Comparison of ENCODE assay signal across 7 mouse cellular contexts in the genomic region with DNA sequence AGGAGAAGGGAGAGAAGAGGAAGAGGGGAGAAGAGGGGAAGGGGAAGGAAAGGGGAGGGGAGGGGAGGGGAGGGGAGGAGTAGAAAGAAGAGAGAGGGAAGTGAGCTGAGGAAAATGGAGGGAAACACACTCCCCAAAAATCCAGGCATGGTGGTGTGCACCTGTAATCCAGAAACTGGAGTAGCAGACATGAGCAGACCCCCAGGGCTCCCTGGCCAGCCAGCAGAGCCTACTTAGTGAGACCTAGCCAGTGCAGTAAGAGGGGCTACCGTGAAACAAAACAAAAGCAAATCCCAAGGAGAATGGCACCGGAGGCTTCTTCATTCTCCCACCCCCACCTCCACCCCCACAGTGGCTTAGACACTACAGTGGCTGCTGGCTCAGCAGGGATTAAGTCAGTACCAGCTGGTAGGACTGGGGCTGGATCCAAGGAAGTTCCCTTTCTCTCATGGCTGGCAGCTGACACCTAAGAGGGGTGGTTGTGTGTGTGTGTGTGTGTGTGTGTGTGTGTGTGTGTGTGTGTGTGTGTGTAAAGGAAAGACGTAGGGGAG.
DNase-seq lines count a peak whose midpoint lies in the region; ATAC-seq lines count a peak whose summit lies in the region.
"Not testable (repeated sequence)": the region's sequence is repeated elsewhere in the genome, so short reads cannot be mapped to it uniquely, and the experiment has no call there.

No protein-coding gene starts in this region.

- not testable (repeated sequence) for H3K4me3 ChIP-seq in embryonic facial prominence, embryonic 14.5 days (ENCODE audit: low read depth, low read length); forebrain, embryonic 14.5 days (ENCODE audit: low read depth, low read length); hindbrain, embryonic 15.5 days; limb, embryonic 13.5 days; midbrain, embryonic 12.5 days; midbrain, embryonic 16.5 days (ENCODE audit: low read depth, low read length)

- peak; percentile 88 for ATAC-seq in embryonic facial prominence, embryonic 14.5 days (ENCODE audit: low read depth)
- ATAC-seq in forebrain, embryonic 14.5 days: peak; percentile 94
- peak; percentile 91 for ATAC-seq in frontal cortex, adult (ENCODE audit: low TSS enrichment)
- peak; percentile 78 for ATAC-seq in hindbrain, embryonic 15.5 days (ENCODE audit: low FRiP score, low read depth)
- 0 out of 2 replicates have a peak, but pooled peaks have one; percentile 36 for ATAC-seq in limb, embryonic 13.5 days (ENCODE audit: low FRiP score, low read depth)
- peak; percentile 63 for ATAC-seq in midbrain, embryonic 12.5 days (ENCODE audit: low FRiP score, low read depth)
- peak; percentile 79 for ATAC-seq in midbrain, embryonic 16.5 days

- H3K4me1 ChIP-seq in embryonic facial prominence, embryonic 14.5 days (ENCODE audit: control insufficient read depth, insufficient read depth, low read length); forebrain, embryonic 14.5 days (ENCODE audit: control insufficient read depth, insufficient read depth, low read length); hindbrain, embryonic 15.5 days (replicated peaks); limb, embryonic 13.5 days; midbrain, embryonic 12.5 days; midbrain, embryonic 16.5 days (ENCODE audit: control insufficient read depth, insufficient read depth, low read length): not testable (repeated sequence)

- H3K9ac ChIP-seq in embryonic facial prominence, embryonic 14.5 days (ENCODE audit: low read depth, low read length); forebrain, embryonic 14.5 days (ENCODE audit: low read length); hindbrain, embryonic 15.5 days; limb, embryonic 13.5 days; midbrain, embryonic 12.5 days (replicated peaks); midbrain, embryonic 16.5 days (ENCODE audit: low read depth, low read length): not testable (repeated sequence)

- WGBS in embryonic facial prominence, embryonic 14.5 days: no CpG with 5 or more reads among the region's 3 CpGs
- WGBS in forebrain, embryonic 14.5 days: no CpG with 5 or more reads among the region's 3 CpGs
- WGBS in hindbrain, embryonic 15.5 days: no CpG with 5 or more reads among the region's 3 CpGs
- no CpG with 5 or more reads among the region's 3 CpGs for WGBS in limb, embryonic 13.5 days
- no CpG with 5 or more reads among the region's 3 CpGs for WGBS in midbrain, embryonic 12.5 days
- WGBS in midbrain, embryonic 16.5 days: no CpG with 5 or more reads among the region's 3 CpGs

- H3K9me3 ChIP-seq in embryonic facial prominence, embryonic 14.5 days (ENCODE audit: control insufficient read depth, low read length); forebrain, embryonic 14.5 days (replicated peaks; ENCODE audit: control insufficient read depth, low read length); hindbrain, embryonic 15.5 days; limb, embryonic 13.5 days; midbrain, embryonic 12.5 days; midbrain, embryonic 16.5 days (replicated peaks; ENCODE audit: control insufficient read depth, low read length, poor library complexity, severe bottlenecking): not testable (repeated sequence)

- DNase-seq in embryonic facial prominence, embryonic 14.5 days (ENCODE audit: low spot score); forebrain, embryonic 14.5 days (ENCODE audit: low spot score): not testable (repeated sequence)

- H3K36me3 ChIP-seq in embryonic facial prominence, embryonic 14.5 days (ENCODE audit: control insufficient read depth, insufficient read depth, low read length); forebrain, embryonic 14.5 days (ENCODE audit: control insufficient read depth, insufficient read depth, low read length); hindbrain, embryonic 15.5 days; limb, embryonic 13.5 days; midbrain, embryonic 12.5 days; midbrain, embryonic 16.5 days (ENCODE audit: control insufficient read depth, insufficient read depth, low read length): not testable (repeated sequence)

- H3K27me3 ChIP-seq in embryonic facial prominence, embryonic 14.5 days (replicated peaks; ENCODE audit: control insufficient read depth, insufficient read depth, low read length); forebrain, embryonic 14.5 days (replicated peaks; ENCODE audit: control insufficient read depth, insufficient read depth, low read length); hindbrain, embryonic 15.5 days; midbrain, embryonic 12.5 days; midbrain, embryonic 16.5 days (ENCODE audit: control insufficient read depth, insufficient read depth, low read depth, low read length): not testable (repeated sequence)
- peaks cover 11% of the 10 kb centered on the region for H3K27me3 ChIP-seq in limb, embryonic 13.5 days

- H3K27ac ChIP-seq in embryonic facial prominence, embryonic 14.5 days (replicated peaks; ENCODE audit: low read depth, low read length); forebrain, embryonic 14.5 days (ENCODE audit: low read depth, low read length); hindbrain, embryonic 15.5 days (replicated peaks); limb, embryonic 13.5 days; midbrain, embryonic 12.5 days (replicated peaks); midbrain, embryonic 16.5 days (ENCODE audit: low read length): not testable (repeated sequence)

- not testable (repeated sequence) for H3K4me2 ChIP-seq in embryonic facial prominence, embryonic 14.5 days (ENCODE audit: low read depth, low read length); forebrain, embryonic 14.5 days (ENCODE audit: low read length); hindbrain, embryonic 15.5 days; limb, embryonic 13.5 days (replicated peaks); midbrain, embryonic 12.5 days (replicated peaks); midbrain, embryonic 16.5 days (ENCODE audit: low read length)

Comparison
In these comparisons a context has a peak if more than half of its experiments do, and no peak if none do; other contexts are left out.
1. ATAC-seq: peak in every context shown above with its lines; median percentile 94 in forebrain, embryonic 14.5 days; 91 in frontal cortex, adult; 88 in embryonic facial prominence, embryonic 14.5 days; 79 in midbrain, embryonic 16.5 days; 78 in hindbrain, embryonic 15.5 days; 63 in midbrain, embryonic 12.5 days; 36 in limb, embryonic 13.5 days.